Mouse (Mus musculus): Measurements from ENCODE around the gene Hrh3. TPM values are rescaled to one million over a fixed set of nuclear protein-coding genes. Genes with fewer than 3 reads are reported as not detected.

The Hrh3 gene
- polyA plus RNA-seq, 1 experiment, result 25.4 TPM

DNA sequence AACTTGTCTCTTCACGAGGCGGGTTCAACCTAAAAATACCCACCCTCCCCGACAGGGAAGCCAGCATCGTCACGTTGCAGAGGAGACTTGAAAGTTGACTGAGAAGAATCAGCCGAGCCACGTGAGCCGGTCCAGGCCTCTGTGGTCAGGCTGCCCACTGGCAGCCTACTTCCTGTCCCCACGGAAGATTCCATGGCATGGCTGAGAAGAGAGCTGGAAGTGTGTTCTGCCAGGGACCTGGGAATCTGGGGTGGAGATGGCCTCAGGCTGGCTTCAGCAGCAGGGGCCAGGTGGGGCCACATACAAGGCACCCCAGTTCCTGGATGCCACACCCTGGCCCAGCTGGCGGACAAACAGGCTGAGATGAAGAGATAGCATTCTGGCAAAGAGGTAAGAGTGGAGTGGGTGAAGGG is 11.8 kb upstream of the Hrh3 start:
- Histone ChIP-seq H3K4me3 (replicated peaks; ENCODE audit: insufficient read depth, low read depth, low read length) (no peak overlapping the region), H3K27me3 (ENCODE audit: control insufficient read depth, insufficient read depth, low read length) (no peaks in the 10 kb centered on the region), H3K27ac (ENCODE audit: insufficient read depth, low read length) (no peak overlapping the region), H3K4me1 (ENCODE audit: control insufficient read depth, insufficient read depth, low read length) (peaks cover 31% of the 10 kb centered on the region)
- no peak for DNase-seq
- WGBS, result 65% methylated on average over 10 of the region's 10 CpGs
- TF ChIP-seq CTCF (IDR thresholded peaks at IDR 0.05; ENCODE audit: borderline replicate concordance, insufficient read depth, low read depth, low read length) (no peak), POLR2A (IDR thresholded peaks at IDR 0.05; ENCODE audit: borderline replicate concordance, insufficient read depth, low read length) (no peak)

DNA sequence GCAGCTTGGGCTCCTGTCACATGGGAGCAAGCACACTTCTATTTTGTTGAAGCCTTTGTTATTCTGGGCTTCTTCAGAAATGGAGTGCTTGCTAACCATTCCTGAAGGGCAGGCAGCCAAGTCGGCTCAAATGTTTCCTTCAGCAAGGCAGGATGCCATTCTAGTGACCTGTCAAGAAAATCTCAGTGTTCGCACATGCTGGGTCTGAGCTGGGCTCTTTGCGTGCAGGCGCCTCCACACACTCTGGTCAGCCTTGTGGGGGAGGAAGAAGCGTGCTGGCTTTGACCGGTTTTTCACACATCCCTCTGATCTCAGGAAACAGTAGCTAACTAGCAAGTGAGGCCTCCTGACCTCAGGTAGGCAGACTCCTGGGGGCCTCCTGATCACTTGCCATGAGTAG is 11.0 kb upstream of the Hrh3 start:
- no peaks in the 10 kb centered on the region for H3K27me3 ChIP-seq (ENCODE audit: control insufficient read depth, insufficient read depth, low read length)
- peak overlapping the region; percentile 22; the same call in 1 of the 2 replicates for H3K27ac ChIP-seq (ENCODE audit: insufficient read depth, low read length)
- 12% methylated on average over 6 of the region's 6 CpGs for WGBS
- DNase-seq, result peak; percentile 62 to 63
- peaks cover 31% of the 10 kb centered on the region for H3K4me1 ChIP-seq (ENCODE audit: control insufficient read depth, insufficient read depth, low read length)
- no peak overlapping the region for H3K4me3 ChIP-seq (replicated peaks; ENCODE audit: insufficient read depth, low read depth, low read length)
- TF ChIP-seq POLR2A (IDR thresholded peaks at IDR 0.05; ENCODE audit: borderline replicate concordance, insufficient read depth, low read length) (no peak), CTCF (IDR thresholded peaks at IDR 0.05; ENCODE audit: borderline replicate concordance, insufficient read depth, low read depth, low read length) (no peak)

GRCm38 (mm10) chr2:180113909-180114890 is 9.9 kb upstream of the Hrh3 start:
- DNase-seq, result peak; percentile 76 to 81

GRCm38 (mm10) chr2:180108285-180108684 is 4.0 kb upstream of the Hrh3 start:
- TF ChIP-seq CTCF (IDR thresholded peaks at IDR 0.05; ENCODE audit: borderline replicate concordance, insufficient read depth, low read depth, low read length) (no peak), POLR2A (IDR thresholded peaks at IDR 0.05; ENCODE audit: borderline replicate concordance, insufficient read depth, low read length) (no peak)
- 40% methylated on average over 6 of the region's 6 CpGs for WGBS

More at GRCm38 (mm10) chr2:180113909-180114890, 9.9 kb upstream of the Hrh3 start:
- peak overlapping the region; percentile 3; the same call in 1 of the 2 replicates for H3K27ac ChIP-seq (ENCODE audit: insufficient read depth, low read length)
- peaks cover 31% of the 10 kb centered on the region for H3K4me1 ChIP-seq (ENCODE audit: control insufficient read depth, insufficient read depth, low read length)
- no peaks in the 10 kb centered on the region for H3K27me3 ChIP-seq (ENCODE audit: control insufficient read depth, insufficient read depth, low read length)
- WGBS, result 16% methylated on average over 17 of the region's 17 CpGs
- TF ChIP-seq POLR2A (IDR thresholded peaks at IDR 0.05; ENCODE audit: borderline replicate concordance, insufficient read depth, low read length) (no peak), CTCF (IDR thresholded peaks at IDR 0.05; ENCODE audit: borderline replicate concordance, insufficient read depth, low read depth, low read length) (0 out of 2 replicates have a peak, but pooled peaks have one; percentile 37)
- no peak overlapping the region for H3K4me3 ChIP-seq (replicated peaks; ENCODE audit: insufficient read depth, low read depth, low read length)

DNA sequence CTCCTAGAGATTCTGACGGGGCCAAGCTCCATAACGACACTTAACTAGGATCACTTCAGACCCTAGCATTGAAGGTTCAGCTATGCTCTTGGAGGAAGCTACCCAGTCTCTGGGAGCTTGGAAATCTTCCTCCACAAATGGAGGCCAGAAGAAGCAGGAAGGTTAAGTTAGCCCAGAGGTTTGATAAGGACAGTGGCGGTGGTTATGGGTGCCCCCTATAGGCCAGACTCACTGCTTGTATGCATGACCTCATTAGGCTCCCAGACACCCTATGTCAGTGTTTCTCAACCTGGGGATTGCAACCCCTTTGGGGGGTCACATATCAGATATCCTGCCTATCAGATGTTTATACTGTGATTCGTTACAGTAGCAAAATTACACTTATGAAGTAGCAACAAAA is 2.8 kb upstream of the Hrh3 start:
- H3K4me1 ChIP-seq (ENCODE audit: control insufficient read depth, insufficient read depth, low read length), result no peaks in the 10 kb centered on the region
- 0 out of 2 replicates have a peak, but pooled peaks cover 1% of the 10 kb centered on the region for H3K27me3 ChIP-seq (ENCODE audit: control insufficient read depth, insufficient read depth, low read length)
- DNase-seq, result no peak
- no peak overlapping the region for H3K4me3 ChIP-seq (replicated peaks; ENCODE audit: insufficient read depth, low read depth, low read length)
- 87% methylated on average over 4 of the region's 4 CpGs for WGBS
- H3K27ac ChIP-seq (ENCODE audit: insufficient read depth, low read length), result no peak overlapping the region
- TF ChIP-seq POLR2A (IDR thresholded peaks at IDR 0.05; ENCODE audit: borderline replicate concordance, insufficient read depth, low read length), result no peak
- peak; percentile 17; the same call in 1 of the 2 replicates for TF ChIP-seq CTCF (IDR thresholded peaks at IDR 0.05; ENCODE audit: borderline replicate concordance, insufficient read depth, low read depth, low read length)

More at GRCm38 (mm10) chr2:180108285-180108684, 4.0 kb upstream of the Hrh3 start:
- Histone ChIP-seq H3K4me3 (replicated peaks; ENCODE audit: insufficient read depth, low read depth, low read length) (no peak overlapping the region), H3K27ac (ENCODE audit: insufficient read depth, low read length) (no peak overlapping the region), H3K27me3 (ENCODE audit: control insufficient read depth, insufficient read depth, low read length) (0 out of 2 replicates have a peak, but pooled peaks cover 1% of the 10 kb centered on the region), H3K4me1 (ENCODE audit: control insufficient read depth, insufficient read depth, low read length) (peaks cover 2% of the 10 kb centered on the region; the same call in 1 of the 2 replicates)
- no peak for DNase-seq

GRCm38 (mm10) chr2:180105441-180106190 is 1.3 kb upstream of the Hrh3 start:
- 0 out of 2 replicates have a peak, but pooled peaks cover 1% of the 10 kb centered on the region for H3K27me3 ChIP-seq (ENCODE audit: control insufficient read depth, insufficient read depth, low read length)
- 47% methylated on average over 8 of the region's 8 CpGs for WGBS
- no peak for DNase-seq
- no peak overlapping the region for H3K27ac ChIP-seq (ENCODE audit: insufficient read depth, low read length)
- H3K4me3 ChIP-seq (replicated peaks; ENCODE audit: insufficient read depth, low read depth, low read length), result no peak overlapping the region
- no peaks in the 10 kb centered on the region for H3K4me1 ChIP-seq (ENCODE audit: control insufficient read depth, insufficient read depth, low read length)
- no peak for TF ChIP-seq CTCF (IDR thresholded peaks at IDR 0.05; ENCODE audit: borderline replicate concordance, insufficient read depth, low read depth, low read length)
- no peak for TF ChIP-seq POLR2A (IDR thresholded peaks at IDR 0.05; ENCODE audit: borderline replicate concordance, insufficient read depth, low read length)

DNA sequence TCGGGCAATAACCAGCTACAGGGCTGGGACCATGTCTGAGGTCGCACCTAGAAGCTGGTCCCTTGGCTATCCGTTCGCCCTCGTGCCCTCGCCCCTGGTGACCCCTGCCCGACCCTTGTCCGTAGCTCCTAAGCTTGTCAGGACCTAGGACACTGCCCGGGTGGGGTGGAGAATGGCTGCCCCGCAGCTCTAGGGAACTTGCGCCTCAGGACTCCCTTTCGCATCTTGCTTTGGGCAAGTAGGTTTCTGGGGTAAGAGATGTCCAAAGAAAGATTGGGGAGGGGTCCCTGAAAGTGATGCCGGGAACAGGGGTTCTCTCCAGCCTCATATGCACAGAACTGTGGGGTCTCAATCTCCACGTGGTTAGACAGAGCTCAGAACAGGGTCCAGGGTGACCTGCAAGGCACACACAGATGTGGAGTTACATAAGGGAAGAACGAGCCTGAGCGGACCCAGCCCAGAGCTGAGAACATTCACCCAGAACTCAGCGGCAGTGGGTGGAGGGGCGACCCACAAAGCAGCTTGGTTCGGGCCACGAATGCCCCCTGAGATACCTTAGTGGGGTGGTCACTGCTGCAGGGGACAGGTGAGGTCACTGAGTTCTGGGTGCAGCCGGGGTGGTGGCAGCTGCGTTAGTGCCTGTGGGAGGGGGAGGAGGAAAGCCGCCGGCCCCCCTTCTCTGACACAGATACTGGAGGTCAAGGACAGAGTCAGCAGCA is 530 bp upstream of the Hrh3 start:
- Histone ChIP-seq H3K4me1 (ENCODE audit: control insufficient read depth, insufficient read depth, low read length) (no peaks in the 10 kb centered on the region), H3K27ac (ENCODE audit: insufficient read depth, low read length) (no peak overlapping the region), H3K4me3 (replicated peaks; ENCODE audit: insufficient read depth, low read depth, low read length) (peak overlapping the region; percentile 66), H3K27me3 (ENCODE audit: control insufficient read depth, insufficient read depth, low read length) (0 out of 2 replicates have a peak, but pooled peaks cover 1% of the 10 kb centered on the region)
- TF ChIP-seq POLR2A (IDR thresholded peaks at IDR 0.05; ENCODE audit: borderline replicate concordance, insufficient read depth, low read length), result no peak
- no peak for TF ChIP-seq CTCF (IDR thresholded peaks at IDR 0.05; ENCODE audit: borderline replicate concordance, insufficient read depth, low read depth, low read length)
- DNase-seq, result no peak
- 8% methylated on average over 24 of the region's 24 CpGs for WGBS

All from cerebellum, adult 2 months (tissue).